Mouse (Mus musculus) neural tube, embryonic 11.5 days (tissue): ENCODE measurements around the gene Ankrd34a. TPM values are rescaled to one million over a fixed set of nuclear protein-coding genes. Genes with fewer than 3 reads are reported as not detected.

Source experiments
- ATAC-seq: fragments of 200-750 bp; cut with Nextera tagmentation; 2 replicates; pipeline ENCODE4 v1.8.0; 2017; ENCODE audit warnings: moderate number of reproducible peaks, mild to moderate bottlenecking, moderate TSS enrichment, moderate library complexity; ENCODE audit not compliant: insufficient read depth, low FRiP score, low TSS enrichment
- DNase-seq: peaks from one replicate; pipeline ENCODE4 v3.0.0-alpha.2; 2015; ENCODE audit warnings: low spot score
- H3K27ac ChIP-seq: fragments of 300-500 bp; sonication (generic); 2 replicates; pipeline ENCODE4 v1.5.1; 2014; ENCODE audit warnings: low read depth, mild to moderate bottlenecking, low read length
- H3K27me3 ChIP-seq: fragments of 300-500 bp; sonication (generic); 2 replicates; pipeline ENCODE4 v1.6.1; 2014; ENCODE audit warnings: mild to moderate bottlenecking, low read length, mixed read lengths; ENCODE audit not compliant: control insufficient read depth, insufficient read depth
- H3K36me3 ChIP-seq: fragments of 300-500 bp; sonication (generic); 2 replicates; pipeline ENCODE4 v1.6.1; 2014; ENCODE audit warnings: mild to moderate bottlenecking, low read length, moderate library complexity, mixed read lengths; ENCODE audit not compliant: control insufficient read depth, insufficient read depth
- H3K4me1 ChIP-seq: fragments of 300-500 bp; sonication (generic); 2 replicates; pipeline ENCODE4 v1.6.1; 2014; ENCODE audit warnings: low read length, mixed read lengths; ENCODE audit not compliant: control insufficient read depth, insufficient read depth
- H3K4me2 ChIP-seq: fragments of 300-500 bp; sonication (generic); 2 replicates; pipeline ENCODE4 v1.6.1; 2014; ENCODE audit warnings: low read depth, mild to moderate bottlenecking, moderate library complexity
- H3K4me3 ChIP-seq: fragments of 300-500 bp; sonication (generic); 2 replicates; pipeline ENCODE4 v1.5.1; 2014; ENCODE audit warnings: low read depth, low read length
- H3K9ac ChIP-seq: fragments of 300-500 bp; sonication (generic); 2 replicates; pipeline ENCODE4 v1.6.1; 2014; ENCODE audit warnings: mild to moderate bottlenecking, low read length
- H3K9me3 ChIP-seq: fragments of 300-500 bp; sonication (generic); 2 replicates; pipeline ENCODE4 v1.6.1; 2016; ENCODE audit warnings: low read length; ENCODE audit not compliant: control insufficient read depth
- WGBS: fragments of 180-500 bp; shearing (Covaris S2); extraction: QIAGEN DNeasy Blood & Tissue Kit; methylation state at CpG from one replicate; pipeline ENCODE4 v1.1.7; 2014; 5-methylcytosine and 5-hydroxymethylcytosine counted together
- polyA plus RNA-seq: library from polyadenylated mRNA; unstranded; fragments of >200 nt; fragmentation: Nextera tagmentation; extraction: Ambion mirVana; gene quantifications from 2 replicates; pipeline ENCODE4 v1.2.1, GENCODE M21; 2014

Ankrd34a gene
- polyA plus RNA-seq, 1 experiment from 2014 or later: 3.6 TPM

GRCm38 (mm10) chr3:96634928-96635879 lies 38.8 kb downstream of the Ankrd34a start, which contains the start of the genes Pex11b and Gm42957:
Gene Pex11b, plus strand, starts transcription at chr3:96635376.
Gene Gm42957, plus strand, starts transcription at chr3:96635474.
- peak within 1 kb of the TSS; percentile 94 for H3K9ac ChIP-seq
- peak within 1 kb of the TSS; percentile 70 for H3K4me2 ChIP-seq
- no peaks in the 10 kb centered on the region for H3K9me3 ChIP-seq
- H3K4me1 ChIP-seq: peaks cover 12% of the 10 kb centered on the region
- H3K27me3 ChIP-seq: no peaks in the 10 kb centered on the region
- H3K4me3 ChIP-seq: peak within 1 kb of the TSS; percentile 90
- DNase-seq: peak; percentile 86
- H3K27ac ChIP-seq: peak within 1 kb of the TSS; percentile 71
- ATAC-seq: peak; percentile 82
- WGBS: 2% methylated on average over 55 of the region's 60 CpGs
- H3K36me3 ChIP-seq: no peaks in the 10 kb centered on the region

GRCm38 (mm10) chr3:96635906-96636305 lies 39.5 kb downstream of the Ankrd34a start:
- Histone ChIP-seq H3K4me3 (peak overlapping the region; percentile 90), H3K9ac (peak overlapping the region; percentile 94), H3K9me3 (no peaks in the 10 kb centered on the region), H3K4me1 (peaks cover 8% of the 10 kb centered on the region), H3K36me3 (no peaks in the 10 kb centered on the region), H3K27me3 (no peaks in the 10 kb centered on the region), H3K4me2 (peak overlapping the region; percentile 70), H3K27ac (no peak overlapping the region)
- DNase-seq: no peak
- no peak; the same call in 1 of the 2 replicates for ATAC-seq
- WGBS: 12% methylated on average over 15 of the region's 15 CpGs

- 77% methylated on average over 11 of the region's 11 CpGs for WGBS
- peaks cover 4% of the 10 kb centered on the region for H3K4me1 ChIP-seq
- H3K36me3 ChIP-seq: 0 out of 2 replicates have a peak, but pooled peaks cover 2% of the 10 kb centered on the region
- DNase-seq: no peak
- H3K9ac ChIP-seq: no peak overlapping the region; the same call in 1 of the 2 replicates
- peak overlapping the region; percentile 90; the same call in 1 of the 2 replicates for H3K4me3 ChIP-seq
- peak overlapping the region; percentile 70 for H3K4me2 ChIP-seq
- no peaks in the 10 kb centered on the region for H3K9me3 ChIP-seq
- ATAC-seq: no peak
- no peak overlapping the region for H3K27ac ChIP-seq
- H3K27me3 ChIP-seq: no peaks in the 10 kb centered on the region
Measured at GRCm38 (mm10) chr3:96636448-96636847, 40.0 kb downstream of the Ankrd34a start.

GRCm38 (mm10) chr3:96639219-96639618 lies 42.8 kb downstream of the Ankrd34a start:
- Histone ChIP-seq H3K27me3 (no peaks in the 10 kb centered on the region), H3K9ac (no peak overlapping the region), H3K9me3 (no peaks in the 10 kb centered on the region), H3K4me1 (peaks cover 4% of the 10 kb centered on the region), H3K4me2 (no peak overlapping the region), H3K36me3 (0 out of 2 replicates have a peak, but pooled peaks cover 4% of the 10 kb centered on the region), H3K27ac (no peak overlapping the region), H3K4me3 (no peak overlapping the region)
- 87% methylated on average over 1 of the region's 1 CpGs for WGBS
- no peak for ATAC-seq
- peak; percentile 47 for DNase-seq

GRCm38 (mm10) chr3:96645018-96645649 lies 48.7 kb downstream of the Ankrd34a start, which contains the start of gene Itga10:
Gene Itga10, plus strand, starts transcription at chr3:96645584.
- Histone ChIP-seq H3K27me3 (no peaks in the 10 kb centered on the region), H3K27ac (no peak within 1 kb of the TSS), H3K4me2 (no peak within 1 kb of the TSS), H3K4me1 (no peaks in the 10 kb centered on the region), H3K4me3 (no peak within 1 kb of the TSS), H3K36me3 (0 out of 2 replicates have a peak, but pooled peaks cover 4% of the 10 kb centered on the region), H3K9me3 (no peaks in the 10 kb centered on the region), H3K9ac (no peak within 1 kb of the TSS)
- ATAC-seq (no peak), DNase-seq (peak; percentile 51)
- WGBS: 69% methylated on average over 7 of the region's 7 CpGs

- Histone ChIP-seq H3K4me3 (no peak overlapping the region), H3K4me2 (no peak overlapping the region), H3K36me3 (0 out of 2 replicates have a peak, but pooled peaks cover 2% of the 10 kb centered on the region), H3K27me3 (no peaks in the 10 kb centered on the region), H3K9me3 (no peaks in the 10 kb centered on the region), H3K27ac (no peak overlapping the region), H3K4me1 (no peaks in the 10 kb centered on the region), H3K9ac (no peak overlapping the region)
- no peak for DNase-seq
- no peak for ATAC-seq
- 76% methylated on average over 3 of the region's 3 CpGs for WGBS
Measured at GRCm38 (mm10) chr3:96647365-96647764, 50.9 kb downstream of the Ankrd34a start.

Other genes with a start within 250 kb of the Ankrd34a start
- gene BC107364, start 144.3 kb upstream of the Ankrd34a start, polyA plus RNA-seq: not detected in 2 replicates
- gene Hfe2, start 71.5 kb upstream of the Ankrd34a start, polyA plus RNA-seq: 3.1 and 3.6 TPM in 2 replicates
- 50.4 and 62.7 TPM in 2 replicates for gene Txnip, start 38.7 kb upstream of the Ankrd34a start, polyA plus RNA-seq
- 0.46 and 0.49 TPM in 2 replicates for gene Gm16253, start 19.7 kb upstream of the Ankrd34a start, polyA plus RNA-seq
- gene Polr3gl, start 2.5 kb upstream of the Ankrd34a start, polyA plus RNA-seq: 12.8 and 15.8 TPM in 2 replicates
- 8.0 and 8.7 TPM in 2 replicates for gene Lix1l, start 4.5 kb downstream of the Ankrd34a start, polyA plus RNA-seq
- gene Rbm8a, start 33.3 kb downstream of the Ankrd34a start, polyA plus RNA-seq: 187 and 188 TPM in 2 replicates
- 40.5 and 45.9 TPM in 2 replicates for gene Pex11b, start 38.7 kb downstream of the Ankrd34a start, polyA plus RNA-seq
- not detected in 2 replicates for gene Gm42957, start 38.8 kb downstream of the Ankrd34a start, polyA plus RNA-seq
- 0.72 and 0.86 TPM in 2 replicates for gene Itga10, start 48.9 kb downstream of the Ankrd34a start, polyA plus RNA-seq
- gene Ankrd35, start 73.5 kb downstream of the Ankrd34a start, polyA plus RNA-seq: 0.11 and 0.16 TPM in 2 replicates
- 30.3 and 35.2 TPM in 2 replicates for gene Pias3, start 99.7 kb downstream of the Ankrd34a start, polyA plus RNA-seq
- 12.7 and 14.3 TPM in 2 replicates for gene Nudt17, start 111.9 kb downstream of the Ankrd34a start, polyA plus RNA-seq
- 38.4 and 43.7 TPM in 2 replicates for gene Polr3c, start 131.0 kb downstream of the Ankrd34a start, polyA plus RNA-seq
- gene Rnf115, start 131.0 kb downstream of the Ankrd34a start, polyA plus RNA-seq: 79.6 and 81.6 TPM in 2 replicates
- gene Pdzk1, start 232.6 kb downstream of the Ankrd34a start, polyA plus RNA-seq: 0.18 TPM in 1 of 2 replicates, not detected in the other
- gene Cd160, start 232.7 kb downstream of the Ankrd34a start, polyA plus RNA-seq: 0.15 TPM in 1 of 2 replicates, not detected in the other